ENCODE assay signal across 8 mouse cellular contexts in the genomic region with DNA sequence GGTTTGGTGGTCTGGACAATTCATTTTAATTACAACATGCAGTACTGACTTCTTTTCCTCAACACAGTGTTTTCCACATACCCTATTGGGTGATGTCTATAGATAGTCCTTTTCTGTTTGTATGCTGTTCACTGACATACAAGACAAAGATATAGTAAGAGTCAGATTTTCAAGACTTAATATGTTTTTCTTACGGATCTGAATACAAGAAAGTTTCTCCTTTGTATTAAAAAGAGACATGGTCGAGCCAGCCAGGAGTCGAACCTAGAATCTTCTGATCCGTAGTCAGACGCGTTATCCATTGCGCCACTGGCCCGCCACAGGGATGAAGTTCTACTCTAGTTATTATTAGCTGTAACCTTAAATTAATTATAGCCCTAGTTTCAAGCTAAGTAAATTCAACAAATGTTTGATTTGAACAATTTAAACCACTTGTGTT. TPM values are rescaled to one million over a fixed set of nuclear protein-coding genes. Genes with fewer than 3 reads are reported as not detected.
A peak's percentile ranks its signal among the peaks of the same experiment; 100 is the strongest.
DNase-seq lines count a peak whose midpoint lies in the region; ATAC-seq and TF ChIP-seq lines count a peak whose summit lies in the region.

No protein-coding gene starts in this region.

- WGBS in hindbrain, embryonic 15.5 days: under 1% methylated on average over 8 of the region's 8 CpGs
- 0% methylated on average over 8 of the region's 8 CpGs for WGBS in midbrain, embryonic 15.5 days

- H3K4me3 ChIP-seq in hindbrain, embryonic 15.5 days: peak overlapping the region; percentile 38
- H3K4me3 ChIP-seq in midbrain, embryonic 15.5 days: peak overlapping the region; percentile 35

- H3K27ac ChIP-seq in hindbrain, embryonic 15.5 days (replicated peaks): no peak overlapping the region
- no peak overlapping the region for H3K27ac ChIP-seq in midbrain, embryonic 15.5 days

- H3K9me3 ChIP-seq in hindbrain, embryonic 15.5 days: no peaks in the 10 kb centered on the region
- H3K9me3 ChIP-seq in midbrain, embryonic 15.5 days: no peaks in the 10 kb centered on the region

- peak; percentile 52 to 63 for DNase-seq in urinary bladder, postnatal 36 days (ENCODE audit: low spot score in 2 of 2)
- no peak for DNase-seq in urinary bladder, adult 2 months (ENCODE audit: low spot score)
- DNase-seq in brain, embryonic 14.5 days (ENCODE audit: low read depth): peak; percentile 72
- DNase-seq in gastrocnemius, postnatal 10 days: peak; percentile 43
- DNase-seq in liver: peak; percentile 83
- peak; percentile 51 for DNase-seq in testis, postnatal 14 days (ENCODE audit: low spot score)

- no peak for TF ChIP-seq POLR2A in brain, embryonic 14.5 days (IDR thresholded peaks at IDR 0.05; ENCODE audit: borderline replicate concordance, extremely low read depth, insufficient read depth, insufficient read length, poor library complexity, severe bottlenecking)

- H3K9ac ChIP-seq in hindbrain, embryonic 15.5 days: no peak overlapping the region
- no peak overlapping the region for H3K9ac ChIP-seq in midbrain, embryonic 15.5 days

- TF ChIP-seq CTCF in brain, embryonic 14.5 days (IDR thresholded peaks at IDR 0.05; ENCODE audit: borderline replicate concordance, extremely low read depth, insufficient read depth, insufficient read length): no peak

- no peaks in the 10 kb centered on the region for H3K36me3 ChIP-seq in hindbrain, embryonic 15.5 days
- no peaks in the 10 kb centered on the region for H3K36me3 ChIP-seq in midbrain, embryonic 15.5 days (replicated peaks)

- peaks cover 70% of the 10 kb centered on the region for H3K27me3 ChIP-seq in hindbrain, embryonic 15.5 days
- peaks cover 49% of the 10 kb centered on the region for H3K27me3 ChIP-seq in midbrain, embryonic 15.5 days (replicated peaks)

- H3K4me2 ChIP-seq in hindbrain, embryonic 15.5 days: peak overlapping the region; percentile 58
- H3K4me2 ChIP-seq in midbrain, embryonic 15.5 days: peak overlapping the region; percentile 50

- peak; percentile 47; the same call in 1 of the 2 replicates for ATAC-seq in hindbrain, embryonic 15.5 days (ENCODE audit: low FRiP score, low read depth)
- peak; percentile 41; the same call in 1 of the 2 replicates for ATAC-seq in midbrain, embryonic 15.5 days (replicated peaks)

- H3K4me1 ChIP-seq in hindbrain, embryonic 15.5 days (replicated peaks): peaks cover 19% of the 10 kb centered on the region
- peaks cover 24% of the 10 kb centered on the region for H3K4me1 ChIP-seq in midbrain, embryonic 15.5 days

RNA-seq across cellular contexts. Expression of a gene that starts 11.4 kb away (rescaled TPM):
- 0.52 and 0.73 TPM in 2 replicates for polyA plus RNA-seq in urinary bladder, adult 2 months (2012; rRNA removed)
- polyA plus RNA-seq in brain, embryonic 14.5 days (2012; rRNA removed): 0.08 and 0.21 TPM in 2 replicates
- not detected for total RNA-seq in gastrocnemius, postnatal 10 days (2021)
- 0.14 TPM in 1 of 2 replicates, not detected in the other for polyA plus RNA-seq in hindbrain, embryonic 15.5 days (2015; fragmentation: Nextera tagmentation; extraction: Ambion mirVana)
- not detected in 2 replicates for polyA plus RNA-seq in midbrain, embryonic 15.5 days (2015; fragmentation: Nextera tagmentation; extraction: Ambion mirVana)

RNA-seq across cellular contexts. Expression of a gene that starts 14.4 kb away (rescaled TPM):
- polyA plus RNA-seq in urinary bladder, adult 2 months (2012; rRNA removed): 0.46 TPM in 1 of 2 replicates, not detected in the other
- 8.8 and 13.4 TPM in 2 replicates for polyA plus RNA-seq in brain, embryonic 14.5 days (2012; rRNA removed)
- total RNA-seq in gastrocnemius, postnatal 10 days (2021): 100 to 1,000 TPM; 171 to 199 TPM
- polyA plus RNA-seq in hindbrain, embryonic 15.5 days (2015; fragmentation: Nextera tagmentation; extraction: Ambion mirVana): 1.7 and 2.2 TPM in 2 replicates
- 1.9 TPM in 1 of 2 replicates, not detected in the other for polyA plus RNA-seq in midbrain, embryonic 15.5 days (2015; fragmentation: Nextera tagmentation; extraction: Ambion mirVana)

RNA-seq across cellular contexts. Expression of a gene that starts 14.8 kb away (rescaled TPM):
- 0.18 and 0.74 TPM in 2 replicates for polyA plus RNA-seq in urinary bladder, adult 2 months (2012; rRNA removed)
- 20.9 and 21.3 TPM in 2 replicates for polyA plus RNA-seq in brain, embryonic 14.5 days (2012; rRNA removed)
- total RNA-seq in gastrocnemius, postnatal 10 days (2021): 100 to 1,000 TPM; 209 to 249 TPM
- 1.2 and 1.5 TPM in 2 replicates for polyA plus RNA-seq in hindbrain, embryonic 15.5 days (2015; fragmentation: Nextera tagmentation; extraction: Ambion mirVana)
- polyA plus RNA-seq in midbrain, embryonic 15.5 days (2015; fragmentation: Nextera tagmentation; extraction: Ambion mirVana): 0.54 and 0.63 TPM in 2 replicates

RNA-seq across cellular contexts. Expression of a gene that starts 20.2 kb away (rescaled TPM):
- 3.2 and 4.3 TPM in 2 replicates for polyA plus RNA-seq in urinary bladder, adult 2 months (2012; rRNA removed)
- polyA plus RNA-seq in brain, embryonic 14.5 days (2012; rRNA removed): 20.0 and 40.1 TPM in 2 replicates
- 10 to 100 TPM; 77.9 to 89.2 TPM for total RNA-seq in gastrocnemius, postnatal 10 days (2021)
- polyA plus RNA-seq in hindbrain, embryonic 15.5 days (2015; fragmentation: Nextera tagmentation; extraction: Ambion mirVana): 8.4 and 10.7 TPM in 2 replicates
- polyA plus RNA-seq in midbrain, embryonic 15.5 days (2015; fragmentation: Nextera tagmentation; extraction: Ambion mirVana): 5.7 and 7.7 TPM in 2 replicates

RNA-seq across cellular contexts. Expression of a gene that starts 21.8 kb away (rescaled TPM):
- polyA plus RNA-seq in urinary bladder, adult 2 months (2012; rRNA removed): 0.50 and 0.56 TPM in 2 replicates
- polyA plus RNA-seq in brain, embryonic 14.5 days (2012; rRNA removed): 32.1 and 55.3 TPM in 2 replicates
- total RNA-seq in gastrocnemius, postnatal 10 days (2021): 100 to 1,000 TPM; 133 to 135 TPM
- 6.5 and 10.3 TPM in 2 replicates for polyA plus RNA-seq in hindbrain, embryonic 15.5 days (2015; fragmentation: Nextera tagmentation; extraction: Ambion mirVana)
- polyA plus RNA-seq in midbrain, embryonic 15.5 days (2015; fragmentation: Nextera tagmentation; extraction: Ambion mirVana): 5.4 and 6.8 TPM in 2 replicates
